Mouse (Mus musculus) kidney, adult 2 months (tissue): ENCODE measurements around the gene Peli2.

Source experiments
- CTCF ChIP-seq: fragments of 200-500 bp; conservative IDR thresholded peaks from 2 replicates; pipeline ENCODE4 v1.5.1; 2011; ENCODE audit warnings: low read depth, mild to moderate bottlenecking, control low read depth, low read length, moderate library complexity, mixed read lengths; ENCODE audit not compliant: insufficient read depth, insufficient read length
- POLR2A ChIP-seq: fragments of 200-500 bp; IDR thresholded peaks from one replicate; pipeline ENCODE4 v1.6.1; 2011; ENCODE audit warnings: low read depth, low read length, control low read depth

DNA sequence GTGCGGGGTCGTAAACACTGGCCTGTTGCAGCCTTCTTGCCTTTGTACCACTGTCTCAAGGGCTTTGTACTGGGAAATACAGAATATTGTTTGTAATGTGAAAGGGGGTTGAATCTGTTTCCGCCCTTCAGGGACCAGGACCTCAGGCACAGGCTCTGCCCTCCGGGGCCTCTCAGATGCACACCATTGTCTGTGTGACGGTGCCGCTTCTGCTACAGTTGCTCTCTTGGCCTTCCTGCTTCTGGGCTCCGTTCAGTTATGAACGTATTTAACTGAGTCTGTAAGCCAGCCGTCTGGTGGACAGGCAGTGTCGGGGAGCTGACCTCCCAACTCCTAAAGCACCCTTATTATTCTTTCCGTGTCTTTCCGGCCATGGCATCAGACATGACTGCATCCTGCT lies 50.6 kb downstream of the Peli2 start:
- TF ChIP-seq POLR2A = no peak
- no peak for TF ChIP-seq CTCF
